Mouse (Mus musculus): ENCODE measurements around the gene Wdr43. TPM values are rescaled to one million over a fixed set of nuclear protein-coding genes. Genes with fewer than 3 reads are reported as not detected.
"Not testable (repeated sequence)": the region's sequence is repeated elsewhere in the genome, so short reads cannot be mapped to it uniquely, and the experiment has no call there.

Wdr43 gene
- polyA plus RNA-seq, 1 experiment from 2014 or later: 22.8 TPM

DNA sequence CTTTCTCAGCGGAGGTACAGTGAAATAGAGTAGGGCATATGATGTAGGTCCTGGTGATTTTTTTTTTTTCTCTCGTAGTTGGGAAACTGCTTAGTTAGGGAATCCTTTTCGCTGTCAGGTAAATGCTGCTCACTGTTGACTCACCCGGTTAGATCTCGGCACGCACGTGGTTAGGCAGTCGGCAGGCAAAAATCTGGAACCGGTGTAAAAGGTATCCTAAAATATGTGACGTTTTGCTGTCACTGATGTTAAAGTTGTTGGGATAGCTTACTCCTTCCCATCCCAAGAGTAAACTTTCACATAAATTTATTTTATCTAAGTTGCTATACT lies 1.3 kb downstream of the Wdr43 start:
- Histone ChIP-seq H3K9ac (ENCODE audit: low read depth, low read length) (peak overlapping the region; percentile 89), H3K27ac (ENCODE audit: low read depth, low read length) (no peak overlapping the region), H3K9me3 (ENCODE audit: control insufficient read depth) (no peaks in the 10 kb centered on the region), H3K4me1 (replicated peaks; ENCODE audit: control insufficient read depth, insufficient read depth, low read length) (no peaks in the 10 kb centered on the region), H3K27me3 (replicated peaks; ENCODE audit: control insufficient read depth, insufficient read depth, low read length) (no peaks in the 10 kb centered on the region), H3K4me2 (replicated peaks; ENCODE audit: low read depth) (peak overlapping the region; percentile 88), H3K36me3 (ENCODE audit: control insufficient read depth, insufficient read depth) (no peaks in the 10 kb centered on the region), H3K4me3 (ENCODE audit: low read depth, low read length) (peak overlapping the region; percentile 97)
- TF ChIP-seq CTCF (IDR thresholded peaks at IDR 0.05; ENCODE audit: low read depth): no peak
- WGBS: under 1% methylated on average over 10 of the region's 10 CpGs
- ATAC-seq: no peak

DNA sequence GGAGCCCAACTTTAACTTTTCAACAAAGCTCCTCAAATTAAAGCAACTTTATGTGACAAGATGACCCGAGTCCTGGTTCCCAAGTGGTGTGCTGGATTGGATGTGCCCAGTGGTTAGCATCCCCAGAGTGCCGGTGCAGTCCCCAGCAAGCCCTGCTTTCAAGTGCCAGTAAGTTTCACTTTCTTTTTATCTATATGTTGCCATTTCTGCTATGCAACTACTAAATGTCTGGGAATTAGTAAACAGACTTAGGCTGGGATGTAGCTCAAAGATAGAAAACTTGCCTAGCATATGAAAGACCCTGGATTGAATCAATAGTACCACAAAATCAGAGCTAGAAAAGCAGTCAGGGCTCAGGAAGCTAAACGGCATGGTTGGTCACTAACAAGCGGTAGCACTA lies 2.3 kb downstream of the Wdr43 start:
- no peak for ATAC-seq
- Histone ChIP-seq H3K27ac (ENCODE audit: low read depth, low read length) (no peak overlapping the region), H3K36me3 (ENCODE audit: control insufficient read depth, insufficient read depth) (no peaks in the 10 kb centered on the region), H3K9ac (ENCODE audit: low read depth, low read length) (no peak overlapping the region), H3K9me3 (ENCODE audit: control insufficient read depth) (no peaks in the 10 kb centered on the region), H3K27me3 (replicated peaks; ENCODE audit: control insufficient read depth, insufficient read depth, low read length) (no peaks in the 10 kb centered on the region), H3K4me1 (replicated peaks; ENCODE audit: control insufficient read depth, insufficient read depth, low read length) (no peaks in the 10 kb centered on the region), H3K4me3 (ENCODE audit: low read depth, low read length) (peak overlapping the region; percentile 97; the same call in 1 of the 2 replicates), H3K4me2 (replicated peaks; ENCODE audit: low read depth) (peak overlapping the region; percentile 88)
- TF ChIP-seq CTCF (IDR thresholded peaks at IDR 0.05; ENCODE audit: low read depth): no peak
- WGBS: 39% methylated on average over 4 of the region's 4 CpGs

DNA sequence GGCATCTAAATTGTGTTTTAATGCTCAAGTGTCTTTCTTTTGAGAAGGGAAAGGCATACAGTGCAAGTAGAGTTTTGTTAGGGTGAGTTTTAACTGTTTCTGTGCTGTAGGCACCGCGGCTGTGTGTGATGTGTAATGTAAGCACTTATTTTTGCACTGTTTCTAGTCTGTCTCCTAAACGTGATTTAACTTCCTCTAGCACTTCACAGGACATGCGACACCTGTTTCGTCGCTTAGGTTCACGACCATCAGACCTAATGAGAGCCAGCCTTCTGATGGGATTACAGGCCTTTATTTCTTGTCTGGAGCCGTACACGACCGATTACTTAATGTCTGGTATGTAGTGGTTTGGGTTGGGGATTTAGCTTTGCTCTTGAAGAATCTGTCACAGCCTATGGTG lies 16.1 kb downstream of the Wdr43 start:
- H3K27ac ChIP-seq (ENCODE audit: low read depth, low read length): no peak overlapping the region
- H3K9ac ChIP-seq (ENCODE audit: low read depth, low read length): no peak overlapping the region
- peaks cover 78% of the 10 kb centered on the region for H3K36me3 ChIP-seq (ENCODE audit: control insufficient read depth, insufficient read depth)
- H3K4me1 ChIP-seq (replicated peaks; ENCODE audit: control insufficient read depth, insufficient read depth, low read length): no peaks in the 10 kb centered on the region
- H3K4me2 ChIP-seq (replicated peaks; ENCODE audit: low read depth): no peak overlapping the region
- H3K4me3 ChIP-seq (ENCODE audit: low read depth, low read length): no peak overlapping the region
- ATAC-seq: no peak
- no peaks in the 10 kb centered on the region for H3K27me3 ChIP-seq (replicated peaks; ENCODE audit: control insufficient read depth, insufficient read depth, low read length)
- WGBS: 85% methylated on average over 10 of the region's 10 CpGs
- no peaks in the 10 kb centered on the region for H3K9me3 ChIP-seq (ENCODE audit: control insufficient read depth)
- TF ChIP-seq CTCF (IDR thresholded peaks at IDR 0.05; ENCODE audit: low read depth): no peak

DNA sequence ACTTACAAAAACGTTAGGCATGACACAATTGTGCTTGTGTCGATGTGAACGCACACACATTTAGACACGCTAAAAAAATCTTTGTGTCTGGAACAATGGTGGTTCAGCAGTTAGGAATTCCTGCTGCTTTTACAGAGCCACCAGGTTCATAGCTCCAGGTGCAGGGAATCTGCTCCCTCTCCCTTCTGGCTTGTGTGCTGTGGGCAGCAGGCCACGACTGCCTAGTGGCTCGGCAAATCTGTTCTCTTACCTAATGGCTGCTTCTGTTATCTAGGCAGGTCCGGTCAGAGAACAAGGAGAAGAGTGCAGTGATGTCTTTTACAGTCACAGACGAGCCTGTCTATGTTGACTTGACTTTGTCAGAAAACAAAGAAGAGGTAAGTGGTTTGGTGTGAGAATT lies 17.7 kb downstream of the Wdr43 start:
- H3K4me3 ChIP-seq (ENCODE audit: low read depth, low read length): no peak overlapping the region
- H3K27me3 ChIP-seq (replicated peaks; ENCODE audit: control insufficient read depth, insufficient read depth, low read length): no peaks in the 10 kb centered on the region
- peaks cover 80% of the 10 kb centered on the region for H3K36me3 ChIP-seq (ENCODE audit: control insufficient read depth, insufficient read depth)
- H3K4me1 ChIP-seq (replicated peaks; ENCODE audit: control insufficient read depth, insufficient read depth, low read length): no peaks in the 10 kb centered on the region
- TF ChIP-seq CTCF (IDR thresholded peaks at IDR 0.05; ENCODE audit: low read depth): no peak
- WGBS: 81% methylated on average over 8 of the region's 8 CpGs
- no peak overlapping the region for H3K27ac ChIP-seq (ENCODE audit: low read depth, low read length)
- H3K9ac ChIP-seq (ENCODE audit: low read depth, low read length): no peak overlapping the region
- no peaks in the 10 kb centered on the region for H3K9me3 ChIP-seq (ENCODE audit: control insufficient read depth)
- ATAC-seq: no peak
- no peak overlapping the region for H3K4me2 ChIP-seq (replicated peaks; ENCODE audit: low read depth)

DNA sequence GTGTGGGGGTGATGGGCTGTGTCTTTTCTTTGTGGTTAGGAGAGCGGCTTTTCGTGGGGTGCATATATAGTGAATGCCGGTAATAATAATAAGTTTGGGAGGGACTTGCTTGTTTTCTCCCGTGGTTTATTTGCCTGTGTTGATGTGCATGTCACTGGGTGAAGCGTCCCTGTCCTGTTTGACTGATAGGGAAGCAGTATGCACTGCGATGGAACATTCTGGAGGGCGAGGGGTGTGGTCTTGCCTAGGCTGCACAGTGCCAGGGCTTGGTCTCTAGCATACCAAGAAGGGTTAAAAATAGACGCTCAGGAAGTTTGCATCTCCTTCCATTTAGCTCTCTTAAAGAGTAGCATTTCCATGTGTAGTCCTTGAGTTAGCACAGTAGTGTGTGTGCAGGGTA lies 21.1 kb downstream of the Wdr43 start:
- H3K4me3 ChIP-seq (ENCODE audit: low read depth, low read length): no peak overlapping the region
- no peaks in the 10 kb centered on the region for H3K4me1 ChIP-seq (replicated peaks; ENCODE audit: control insufficient read depth, insufficient read depth, low read length)
- no peak overlapping the region for H3K4me2 ChIP-seq (replicated peaks; ENCODE audit: low read depth)
- no peaks in the 10 kb centered on the region for H3K9me3 ChIP-seq (ENCODE audit: control insufficient read depth)
- no peaks in the 10 kb centered on the region for H3K27me3 ChIP-seq (replicated peaks; ENCODE audit: control insufficient read depth, insufficient read depth, low read length)
- TF ChIP-seq CTCF (IDR thresholded peaks at IDR 0.05; ENCODE audit: low read depth): no peak
- ATAC-seq: no peak
- no peak overlapping the region for H3K27ac ChIP-seq (ENCODE audit: low read depth, low read length)
- no peak overlapping the region for H3K9ac ChIP-seq (ENCODE audit: low read depth, low read length)
- H3K36me3 ChIP-seq (ENCODE audit: control insufficient read depth, insufficient read depth): peaks cover 65% of the 10 kb centered on the region
- 93% methylated on average over 8 of the region's 8 CpGs for WGBS

DNA sequence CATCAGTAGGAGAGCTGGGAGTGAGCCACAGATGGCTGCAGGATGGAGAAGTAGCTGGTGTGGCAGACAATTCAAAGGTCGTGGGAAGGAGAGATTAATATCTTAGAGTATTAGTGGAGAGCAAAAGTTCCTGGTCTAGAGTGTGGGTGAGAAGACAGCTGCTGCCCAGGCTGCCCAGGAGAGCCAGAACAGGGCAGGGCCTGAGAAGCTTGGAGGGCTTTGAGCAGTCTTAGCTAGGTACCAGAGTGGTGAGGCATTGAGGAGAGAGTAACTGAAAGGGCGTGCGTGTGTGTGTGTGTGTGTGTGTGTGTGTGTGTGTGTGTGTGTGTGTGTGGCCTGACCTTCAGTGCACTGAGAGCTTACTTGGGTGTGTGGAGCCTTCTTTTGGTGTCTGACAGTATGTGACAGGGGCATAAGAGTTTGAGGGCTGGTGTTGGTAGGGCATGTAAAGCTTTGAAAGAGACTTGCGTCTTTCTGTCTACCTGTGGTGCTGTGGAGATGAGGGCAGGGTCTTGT lies 22.1 kb downstream of the Wdr43 start:
- Histone ChIP-seq H3K36me3 (ENCODE audit: control insufficient read depth, insufficient read depth) (peaks cover 73% of the 10 kb centered on the region), H3K27ac (ENCODE audit: low read depth, low read length) (no peak overlapping the region), H3K27me3 (replicated peaks; ENCODE audit: control insufficient read depth, insufficient read depth, low read length) (no peaks in the 10 kb centered on the region), H3K4me1 (replicated peaks; ENCODE audit: control insufficient read depth, insufficient read depth, low read length) (no peaks in the 10 kb centered on the region), H3K4me2 (replicated peaks; ENCODE audit: low read depth) (no peak overlapping the region), H3K4me3 (ENCODE audit: low read depth, low read length) (no peak overlapping the region), H3K9ac (ENCODE audit: low read depth, low read length) (no peak overlapping the region), H3K9me3 (ENCODE audit: control insufficient read depth) (no peaks in the 10 kb centered on the region)
- ATAC-seq: peak; percentile 25; the same call in 1 of the 2 replicates
- 70% methylated on average over 4 of the region's 4 CpGs for WGBS
- TF ChIP-seq CTCF (IDR thresholded peaks at IDR 0.05; ENCODE audit: low read depth): no peak

DNA sequence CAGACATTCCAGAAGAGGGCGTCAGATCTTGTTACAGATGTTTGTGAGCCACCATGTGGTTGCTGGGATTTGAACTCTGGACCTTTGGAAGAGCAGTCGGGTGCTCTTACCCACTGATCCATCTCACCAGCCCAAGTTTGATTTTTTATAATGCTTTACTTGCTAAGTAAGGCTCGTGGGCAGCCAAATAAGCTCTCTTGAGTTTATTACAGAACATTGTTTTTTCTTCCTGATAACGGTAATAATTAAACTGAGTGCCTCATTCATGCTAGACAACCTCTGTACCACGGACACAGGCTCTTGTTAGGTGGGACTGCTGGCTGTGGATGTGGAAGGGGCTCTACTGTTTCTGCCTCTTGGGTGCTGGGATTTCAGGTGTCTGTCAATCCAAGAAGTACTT lies 23.4 kb downstream of the Wdr43 start:
- 41% methylated on average over 5 of the region's 5 CpGs for WGBS

More for the DNA sequence above, 23.4 kb downstream of the Wdr43 start:
- H3K27ac ChIP-seq (ENCODE audit: low read depth, low read length); H3K4me3 ChIP-seq (ENCODE audit: low read depth, low read length); ATAC-seq; H3K27me3 ChIP-seq (replicated peaks; ENCODE audit: control insufficient read depth, insufficient read depth, low read length); H3K4me1 ChIP-seq (replicated peaks; ENCODE audit: control insufficient read depth, insufficient read depth, low read length); H3K4me2 ChIP-seq (replicated peaks; ENCODE audit: low read depth); H3K9me3 ChIP-seq (ENCODE audit: control insufficient read depth); H3K9ac ChIP-seq (ENCODE audit: low read depth, low read length): not testable (repeated sequence)
- peaks cover 68% of the 10 kb centered on the region for H3K36me3 ChIP-seq (ENCODE audit: control insufficient read depth, insufficient read depth)
